Mouse (Mus musculus) kidney, adult 8-10 months (tissue): ENCODE data around the gene Chchd1.
"Not testable (repeated sequence)": the region's sequence is repeated elsewhere in the genome, so short reads cannot be mapped to it uniquely, and the experiment has no call there.

ENCODE experiments used
- DNase-seq, 2 experiments: peaks; one replicate each; pipeline ENCODE4 v3.0.0; 2022

The Chchd1 gene

DNA sequence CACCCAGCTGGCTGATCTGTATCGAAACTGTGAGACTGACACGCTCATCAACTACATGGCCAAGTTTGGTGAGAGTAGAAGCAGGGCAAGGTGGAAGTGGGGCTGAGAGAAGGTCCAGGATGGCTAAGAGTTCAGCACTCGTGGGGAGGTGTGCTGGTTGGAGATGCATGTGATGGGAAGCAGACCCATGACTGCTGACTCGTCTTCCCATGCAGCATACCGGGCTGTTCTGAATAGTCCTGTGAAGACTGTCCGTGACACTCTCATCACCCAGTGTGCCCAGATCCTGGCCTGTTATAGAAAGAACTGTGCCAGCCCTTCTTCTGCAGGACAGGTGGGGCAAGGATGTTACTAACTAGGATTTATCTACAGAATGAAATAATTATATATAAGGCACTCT is 11.0 kb upstream of the Chchd1 start:
- no peak for DNase-seq

DNA sequence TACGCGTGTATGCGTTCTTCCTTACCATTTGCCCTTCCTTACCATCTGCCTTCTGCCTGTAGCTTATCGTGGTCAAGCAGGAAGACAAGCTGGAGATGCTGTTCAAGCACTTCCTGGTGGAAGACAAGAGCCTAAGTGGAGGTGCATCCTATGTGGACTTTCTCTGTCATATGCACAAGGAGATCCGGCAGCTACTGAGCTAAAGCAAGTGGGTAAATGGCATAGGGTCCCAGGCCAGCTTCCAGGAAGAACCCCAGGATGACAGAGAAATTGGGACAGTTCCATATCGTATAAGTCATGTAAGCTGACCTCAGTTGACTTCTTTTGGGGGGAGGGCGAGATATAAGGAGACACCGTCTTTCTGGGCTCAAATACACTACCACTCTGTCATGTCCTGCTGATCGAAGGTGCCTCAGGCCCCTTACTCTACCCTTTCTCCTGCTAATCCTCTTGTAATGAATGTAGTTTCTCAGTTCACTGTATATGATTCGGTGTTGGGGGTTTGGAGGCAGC is 9.2 kb upstream of the Chchd1 start:
- no peak for DNase-seq

DNA sequence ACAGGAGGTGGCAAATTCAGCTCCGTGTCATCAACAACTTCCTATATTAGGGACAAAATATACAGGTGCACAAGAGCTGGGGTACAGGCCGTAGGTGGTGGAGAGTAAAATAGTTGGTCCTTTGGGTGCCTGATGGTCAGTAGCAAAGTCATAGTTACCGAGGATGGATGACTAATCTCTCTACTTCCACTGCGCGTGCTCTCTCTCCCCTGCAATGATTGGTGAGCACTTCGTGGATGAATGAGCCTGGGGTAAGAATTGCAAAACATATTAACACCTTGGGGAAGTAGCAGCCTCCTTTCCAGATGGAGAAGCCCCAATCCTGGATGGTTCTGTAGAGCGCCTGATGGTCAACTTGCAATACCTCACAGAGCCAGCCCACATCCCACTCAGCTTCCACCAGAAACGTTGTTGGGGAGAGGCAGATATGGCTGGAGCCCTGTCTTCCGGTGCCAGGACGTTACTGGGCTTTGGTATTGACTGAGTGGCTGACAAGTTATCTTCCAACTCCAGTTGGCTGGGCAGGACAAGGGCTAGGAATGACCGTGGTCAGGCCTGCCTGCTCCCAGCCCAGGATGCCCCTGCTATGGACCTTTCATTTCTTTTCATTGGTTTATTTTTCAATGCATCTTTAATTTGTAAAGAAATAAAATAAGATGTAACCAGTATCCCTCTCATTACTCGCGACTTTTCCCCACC is 8.5 kb upstream of the Chchd1 start:
- DNase-seq, result no peak

DNA sequence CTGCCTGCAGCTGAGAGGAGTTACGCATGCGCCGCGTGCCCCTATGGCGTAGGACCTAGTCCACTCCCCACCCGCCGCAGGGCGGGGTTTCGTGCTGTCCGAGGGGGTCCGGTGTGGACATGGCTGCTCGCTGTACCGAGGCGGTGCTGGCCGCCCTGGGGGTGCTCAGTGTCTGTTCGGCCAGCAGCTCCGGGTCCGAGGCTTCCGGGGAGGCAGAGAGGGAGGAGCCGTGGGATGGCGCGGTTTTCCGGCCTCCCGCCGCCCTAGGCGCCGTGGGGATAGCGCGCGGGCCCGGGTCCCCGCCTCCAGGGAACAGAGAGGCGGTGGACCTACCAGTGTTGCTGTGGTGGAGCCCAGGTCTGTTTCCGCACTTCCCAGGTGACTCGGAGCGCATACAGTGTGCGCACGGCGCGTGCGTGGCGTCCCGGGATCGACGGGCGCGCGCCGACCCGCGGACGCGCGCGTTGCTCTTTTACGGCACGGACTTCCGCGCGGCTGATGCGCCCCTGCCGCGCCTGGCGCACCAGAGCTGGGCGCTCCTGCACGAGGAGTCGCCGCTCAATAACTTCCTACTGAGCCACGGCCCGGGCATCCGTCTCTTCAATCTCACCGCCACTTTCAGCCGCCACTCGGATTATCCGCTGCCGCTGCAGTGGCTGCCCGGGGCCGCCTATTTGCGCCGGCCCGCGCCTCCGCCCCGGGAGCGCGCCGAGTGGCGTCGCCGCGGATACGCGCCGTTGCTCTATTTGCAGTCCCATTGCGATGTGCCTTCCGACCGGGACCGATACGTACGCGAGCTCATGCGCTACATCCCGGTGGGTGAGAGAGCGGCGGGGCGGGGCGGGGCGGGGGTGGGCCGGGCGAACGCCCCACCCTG is 7.7 kb upstream of the Chchd1 start, which contains the start of gene Fut11:
Gene Fut11, plus strand, starts transcription at position 85 of the 877 bp plus-strand sequence.
- peak; percentile 69 to 70 for DNase-seq

DNA sequence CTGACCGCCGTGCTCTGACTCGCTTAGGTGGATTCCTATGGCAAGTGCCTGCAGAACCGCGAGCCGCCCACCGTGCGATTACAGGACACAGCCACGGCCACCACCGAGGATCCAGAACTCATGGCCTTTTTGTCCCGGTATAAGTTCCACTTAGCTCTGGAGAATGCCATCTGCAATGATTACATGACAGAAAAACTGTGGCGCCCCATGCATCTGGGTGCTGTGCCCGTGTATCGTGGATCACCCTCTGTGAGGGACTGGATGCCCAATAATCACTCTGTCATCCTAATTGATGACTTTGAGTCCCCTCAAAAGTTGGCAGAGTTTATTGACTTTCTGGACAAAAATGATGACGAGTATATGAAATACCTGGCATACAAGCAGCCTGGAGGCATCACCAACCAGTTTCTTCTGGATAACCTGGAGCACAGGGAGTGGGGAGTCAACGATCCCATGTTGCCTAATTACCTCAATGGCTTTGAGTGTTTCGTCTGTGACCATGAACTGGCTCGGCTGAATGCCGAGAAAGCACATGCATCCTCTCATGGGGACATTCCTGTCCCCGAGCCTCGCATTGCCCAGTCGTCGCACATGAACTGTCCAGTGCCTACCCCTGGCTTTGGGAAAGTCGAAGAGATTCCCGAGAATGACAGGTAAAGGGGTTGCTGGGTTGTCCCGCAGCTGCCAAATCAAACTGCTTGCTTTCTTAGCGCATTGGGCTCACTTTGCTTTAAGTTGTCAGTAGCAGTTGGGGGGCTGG is 6.9 kb upstream of the Chchd1 start:
- no peak for DNase-seq

DNA sequence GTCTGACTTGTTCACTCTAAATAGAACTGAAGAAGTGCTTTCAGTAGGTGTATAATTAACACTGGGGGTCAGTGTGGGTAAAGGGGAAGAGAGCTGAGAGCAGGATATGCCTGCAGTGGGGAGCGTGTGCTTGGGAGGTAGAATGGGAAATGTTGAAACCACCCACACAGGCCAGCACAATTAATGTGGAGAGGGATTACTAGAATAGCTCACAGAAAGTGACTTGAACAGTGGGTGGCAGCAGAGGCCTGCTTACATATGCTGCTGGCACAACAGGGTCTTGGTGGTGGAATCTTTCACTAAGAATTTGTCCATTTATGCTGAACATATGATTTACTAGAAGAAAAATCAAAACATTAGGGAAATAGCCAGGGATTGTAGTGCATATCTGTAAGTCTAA is 5.8 kb upstream of the Chchd1 start:
- peak in 1 of 2 experiments; percentile 39 for DNase-seq

DNA sequence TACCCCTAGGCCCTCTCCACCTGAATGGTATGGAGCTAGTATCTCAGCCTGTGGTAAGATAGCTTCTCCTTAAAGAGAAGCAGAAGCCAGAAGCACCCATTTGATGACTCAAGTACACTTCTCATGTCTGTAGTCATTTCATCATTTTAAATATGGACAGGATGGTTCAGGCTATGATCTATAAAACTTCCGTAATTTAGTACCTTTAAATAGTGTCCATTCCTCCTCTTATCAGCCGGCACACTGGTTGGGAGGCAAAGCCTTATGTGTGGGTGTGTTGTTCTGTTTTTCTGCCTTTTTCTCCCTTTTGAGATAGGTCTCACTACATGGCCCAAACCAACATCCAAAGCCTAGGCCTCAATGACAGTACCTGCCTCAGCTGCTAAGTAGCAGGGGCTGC is 4.3 kb upstream of the Chchd1 start:
- DNase-seq, result no peak

DNA sequence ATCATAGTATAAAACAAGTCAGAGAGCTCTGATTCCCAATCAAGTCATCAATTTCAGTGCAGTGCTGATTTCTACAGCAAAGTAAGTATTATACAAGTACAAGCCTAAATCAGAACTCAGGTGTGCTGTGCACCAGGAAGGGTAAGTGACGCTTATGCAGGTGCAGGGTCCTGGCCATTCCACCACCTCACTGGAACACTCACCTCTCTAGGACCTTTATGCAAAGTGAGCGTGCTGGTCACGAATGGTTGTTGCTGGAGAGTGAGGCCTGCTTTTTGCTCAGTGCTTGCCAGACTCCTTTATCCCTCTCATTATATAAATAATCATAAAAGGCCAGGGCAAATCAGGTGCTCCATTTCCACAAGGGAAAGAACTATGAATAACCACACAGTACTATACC is 2.4 kb upstream of the Chchd1 start:
- DNase-seq, result no peak

DNA sequence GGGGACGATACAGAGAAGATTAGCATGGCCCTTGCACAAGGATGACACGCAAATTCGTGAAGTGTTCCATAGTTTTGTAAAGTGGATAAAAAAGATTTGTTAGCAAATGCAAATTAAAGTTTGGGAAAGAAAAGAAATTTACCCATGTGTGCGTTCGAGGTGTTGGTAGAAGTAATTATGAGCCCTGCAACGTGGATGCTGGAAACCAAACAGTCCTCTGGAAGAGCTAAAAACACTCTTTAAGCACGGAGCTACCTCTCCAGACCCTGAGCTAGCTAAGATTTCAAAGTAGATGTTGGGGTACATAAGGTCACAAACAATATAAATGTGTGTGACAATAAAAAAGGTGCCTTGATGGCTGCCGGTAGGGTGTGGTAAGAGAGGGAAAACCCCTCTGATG is 1.3 kb upstream of the Chchd1 start:
- no peak for DNase-seq

DNA sequence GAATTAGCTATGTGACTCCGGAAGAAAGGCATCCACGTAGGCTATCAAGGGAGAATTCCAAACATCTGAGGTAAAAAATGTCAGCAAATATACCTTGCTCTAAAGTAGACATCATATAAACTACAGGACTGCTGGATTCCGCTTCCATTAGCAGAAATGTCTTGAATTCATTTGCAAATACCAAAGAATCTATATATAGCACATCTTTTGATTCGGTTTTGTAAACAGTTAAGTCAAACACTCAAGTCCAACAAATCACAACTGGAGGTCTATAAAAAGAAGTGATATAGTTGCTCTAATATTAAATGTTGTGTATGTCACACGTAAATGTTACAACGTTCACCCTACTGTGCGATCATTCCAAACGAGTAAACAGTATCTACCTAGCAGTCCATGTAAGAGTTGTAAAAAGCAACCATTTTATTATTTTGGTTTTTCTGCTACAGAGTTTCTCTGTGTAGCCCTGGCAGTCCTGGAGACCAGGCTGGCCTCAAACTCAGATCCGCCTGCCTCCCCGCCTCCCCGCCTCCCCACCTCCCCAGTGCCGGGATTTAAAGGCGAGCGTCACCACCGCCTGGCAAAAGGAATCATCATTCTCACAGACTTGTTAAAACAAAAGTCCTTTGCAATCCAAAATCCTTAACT is 588 bp upstream of the Chchd1 start:
- no peak for DNase-seq

DNA sequence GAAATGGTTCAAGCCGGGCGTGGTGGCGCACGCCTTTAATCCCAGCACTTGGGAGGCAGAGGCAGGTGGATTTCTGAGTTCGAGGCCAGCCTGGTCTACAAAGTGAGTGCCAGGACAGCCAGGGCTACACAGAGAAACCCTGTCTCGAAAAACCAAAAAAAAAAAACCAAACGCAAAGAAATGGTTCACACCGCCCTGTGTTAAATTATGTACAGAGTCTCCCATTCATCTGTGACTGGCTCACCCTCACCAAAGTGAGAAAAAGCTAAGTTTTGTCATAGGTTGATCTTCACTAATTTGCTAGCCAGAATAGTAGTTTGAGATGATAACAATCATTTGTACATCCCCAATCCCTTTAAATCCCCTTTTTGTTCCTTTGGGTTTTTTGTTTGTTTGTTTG is 655 bp downstream of the Chchd1 start:
- not testable (repeated sequence) for DNase-seq

DNA sequence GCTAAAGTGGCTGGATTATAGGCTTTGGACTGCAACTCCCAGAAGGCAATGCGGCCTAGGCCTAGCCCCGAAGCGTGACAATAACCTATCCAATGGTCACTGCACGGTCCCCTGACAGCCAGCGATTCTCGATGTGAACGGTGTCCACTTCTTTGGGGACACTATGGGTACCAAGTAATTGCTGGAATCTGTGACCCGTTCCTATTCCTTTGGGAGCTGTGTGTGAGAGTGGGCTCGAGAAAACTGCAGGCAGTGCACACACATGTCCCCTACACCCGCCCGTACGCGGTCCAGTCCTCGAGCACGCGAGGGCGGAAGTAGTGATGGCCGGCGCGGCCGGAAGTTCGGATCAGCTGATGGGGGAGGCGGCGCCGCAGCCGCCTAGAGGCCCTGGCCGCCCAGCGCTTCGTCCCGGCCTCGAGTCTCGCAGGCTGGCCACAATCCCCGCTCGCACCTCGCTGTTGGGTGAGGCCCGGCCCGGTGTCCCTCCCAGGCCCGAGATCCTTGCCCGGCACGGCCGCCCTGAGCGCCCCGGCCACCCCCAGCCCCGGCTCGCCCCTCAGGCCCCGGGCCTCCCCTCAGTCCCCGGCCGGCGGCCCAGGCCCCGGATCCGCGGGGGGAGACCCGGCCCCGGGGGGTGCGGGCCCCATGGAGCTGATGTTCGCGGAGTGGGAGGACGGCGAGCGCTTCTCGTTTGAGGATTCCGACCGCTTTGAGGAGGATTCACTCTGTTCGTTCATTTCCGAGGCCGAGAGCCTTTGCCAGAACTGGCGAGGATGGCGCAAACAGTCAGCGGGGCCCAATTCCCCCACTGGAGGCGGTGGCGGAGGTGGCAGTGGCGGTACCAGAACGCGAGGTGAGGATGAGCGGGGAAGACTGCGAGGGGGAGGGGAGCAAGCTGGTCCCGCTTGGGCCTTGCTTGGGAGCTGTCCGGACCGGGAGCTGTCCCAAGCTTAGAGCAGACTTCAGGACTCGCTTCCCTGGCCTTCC is 4.7 kb downstream of the Chchd1 start, which contains the start of gene Zswim8:
Gene Zswim8, plus strand, starts transcription at position 352 of the 990 bp plus-strand sequence.
- DNase-seq, result peak; percentile 85 to 89

DNA sequence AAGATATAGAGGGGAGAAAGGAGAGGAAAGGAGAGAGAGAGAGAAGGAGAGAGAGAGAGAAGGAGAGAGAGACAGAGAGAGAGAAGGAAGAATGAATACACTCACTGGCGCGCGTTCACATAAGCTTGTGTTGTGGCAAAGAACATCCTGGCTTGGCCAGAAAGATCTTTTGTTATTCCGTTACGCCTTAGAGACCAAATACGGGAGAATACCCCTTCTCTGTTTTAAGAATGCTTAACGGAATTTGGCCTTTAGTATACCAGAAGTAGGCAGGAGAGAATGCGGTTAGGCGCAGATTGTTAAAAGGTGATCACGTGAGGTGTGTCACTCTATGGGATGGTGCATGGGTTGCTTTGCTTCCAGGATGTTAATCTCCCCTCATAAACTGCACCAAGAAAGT is 5.4 kb downstream of the Chchd1 start:
- DNase-seq, result no peak

DNA sequence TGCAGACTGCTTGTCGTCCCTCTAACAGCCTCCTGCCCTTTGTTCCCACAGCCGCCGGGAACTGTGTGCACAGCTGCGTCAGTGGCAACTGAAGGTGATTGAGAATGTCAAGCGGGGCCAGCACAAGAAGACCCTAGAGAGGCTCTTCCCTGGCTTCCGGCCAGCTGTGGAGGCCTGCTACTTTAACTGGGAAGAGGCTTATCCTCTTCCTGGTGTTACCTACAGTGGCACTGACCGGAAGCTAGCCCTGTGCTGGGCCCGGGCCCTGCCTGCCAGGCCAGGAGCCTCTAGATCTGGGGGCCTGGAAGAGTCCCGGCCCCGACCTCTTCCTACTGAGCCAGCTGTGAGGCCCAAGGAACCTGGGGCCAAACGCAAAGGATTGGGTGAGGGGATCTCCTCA is 11.0 kb downstream of the Chchd1 start:
- DNase-seq, result no peak

DNA sequence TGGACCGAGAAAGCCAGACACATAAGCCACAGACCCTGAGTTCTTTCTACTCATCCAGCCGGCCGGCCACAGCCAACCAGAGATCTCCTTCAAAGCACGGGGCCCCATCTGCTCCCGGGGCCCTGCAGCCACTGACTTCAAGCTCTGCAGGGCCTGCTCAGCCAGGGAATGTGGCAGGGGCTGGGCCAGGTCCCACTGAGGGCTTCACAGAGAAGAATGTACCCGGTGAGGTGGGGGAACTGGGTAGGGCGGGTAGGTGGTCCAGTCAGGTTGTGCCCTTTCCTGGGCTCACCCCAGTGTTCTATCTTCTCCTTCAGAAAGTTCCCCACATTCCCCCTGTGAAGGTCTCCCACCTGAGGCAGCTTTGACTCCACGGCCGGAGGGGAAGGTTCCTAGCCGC is 15.6 kb downstream of the Chchd1 start:
- DNase-seq, result no peak

DNA sequence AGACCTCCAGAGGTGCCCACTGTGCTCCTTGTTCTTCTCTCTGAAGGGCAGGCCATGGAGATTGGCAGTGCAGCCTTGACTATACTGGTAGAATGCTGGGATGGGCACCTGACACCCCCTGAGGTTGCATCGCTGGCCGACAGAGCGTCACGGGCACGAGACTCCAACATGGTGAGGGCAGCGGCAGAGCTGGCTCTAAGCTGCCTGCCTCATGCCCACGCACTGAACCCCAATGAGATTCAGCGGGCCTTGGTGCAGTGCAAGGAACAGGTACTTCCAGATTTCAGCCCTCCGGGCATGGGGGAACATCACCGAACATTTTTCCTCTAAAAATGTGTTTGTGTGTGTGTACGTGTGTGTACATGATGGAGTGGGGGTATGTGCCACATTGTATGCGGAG is 17.0 kb downstream of the Chchd1 start:
- DNase-seq, result no peak

DNA sequence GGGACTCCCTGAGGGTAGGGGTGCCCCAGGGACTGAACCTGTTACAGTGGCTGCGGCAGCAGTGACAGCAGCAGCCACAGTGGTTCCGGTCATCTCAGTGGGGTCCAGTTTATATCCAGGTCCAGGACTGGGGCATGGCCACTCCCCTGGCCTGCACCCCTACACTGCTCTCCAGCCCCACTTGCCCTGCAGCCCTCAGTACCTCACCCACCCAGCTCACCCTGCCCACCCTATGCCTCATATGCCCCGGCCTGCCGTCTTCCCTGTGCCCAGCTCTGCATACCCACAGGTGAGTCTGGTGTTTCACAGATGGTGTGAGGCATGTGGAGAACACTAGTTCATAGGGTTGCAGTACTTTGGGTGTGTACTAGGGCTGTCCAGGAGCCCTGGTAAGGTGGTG is 18.6 kb downstream of the Chchd1 start:
- DNase-seq, result no peak

DNA sequence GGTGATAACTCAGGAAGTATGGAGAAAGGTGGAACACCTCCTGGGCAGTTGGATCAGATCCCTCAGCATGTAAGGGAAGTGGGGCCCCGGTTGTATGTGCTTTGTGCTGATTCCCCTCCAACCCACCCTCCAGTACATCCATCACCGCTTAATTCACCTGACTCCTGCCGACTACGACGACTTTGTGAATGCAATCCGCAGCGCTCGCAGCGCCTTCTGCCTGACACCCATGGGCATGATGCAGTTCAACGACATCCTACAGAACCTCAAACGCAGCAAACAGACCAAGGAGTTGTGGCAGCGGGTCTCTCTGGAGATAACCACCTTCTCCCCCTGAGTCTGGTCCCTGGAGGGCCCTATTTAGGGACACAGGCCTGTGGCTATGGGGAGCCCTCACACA is 20.2 kb downstream of the Chchd1 start:
- DNase-seq, result no peak

DNA sequence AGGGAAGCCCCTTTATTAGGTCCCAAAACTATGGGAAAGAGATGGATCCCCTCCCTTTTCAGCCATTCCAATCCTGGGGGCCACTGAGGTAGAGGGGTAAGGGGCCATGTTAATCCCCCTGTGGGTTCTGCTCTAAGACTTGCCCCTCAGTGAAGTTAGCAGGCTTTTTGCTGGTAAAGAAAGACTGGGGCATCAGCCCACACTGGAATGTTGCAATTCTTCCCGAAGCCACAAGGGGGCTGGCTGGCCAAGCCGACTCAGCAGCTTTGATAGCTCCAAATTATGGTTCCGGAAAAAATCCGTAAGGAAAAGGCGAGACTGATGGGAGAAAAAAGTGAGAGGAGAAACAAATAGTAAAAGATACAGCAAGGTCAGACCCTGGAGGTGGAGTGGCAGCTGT is 21.2 kb downstream of the Chchd1 start:
- peak in 1 of 2 experiments; percentile 58 for DNase-seq

DNA sequence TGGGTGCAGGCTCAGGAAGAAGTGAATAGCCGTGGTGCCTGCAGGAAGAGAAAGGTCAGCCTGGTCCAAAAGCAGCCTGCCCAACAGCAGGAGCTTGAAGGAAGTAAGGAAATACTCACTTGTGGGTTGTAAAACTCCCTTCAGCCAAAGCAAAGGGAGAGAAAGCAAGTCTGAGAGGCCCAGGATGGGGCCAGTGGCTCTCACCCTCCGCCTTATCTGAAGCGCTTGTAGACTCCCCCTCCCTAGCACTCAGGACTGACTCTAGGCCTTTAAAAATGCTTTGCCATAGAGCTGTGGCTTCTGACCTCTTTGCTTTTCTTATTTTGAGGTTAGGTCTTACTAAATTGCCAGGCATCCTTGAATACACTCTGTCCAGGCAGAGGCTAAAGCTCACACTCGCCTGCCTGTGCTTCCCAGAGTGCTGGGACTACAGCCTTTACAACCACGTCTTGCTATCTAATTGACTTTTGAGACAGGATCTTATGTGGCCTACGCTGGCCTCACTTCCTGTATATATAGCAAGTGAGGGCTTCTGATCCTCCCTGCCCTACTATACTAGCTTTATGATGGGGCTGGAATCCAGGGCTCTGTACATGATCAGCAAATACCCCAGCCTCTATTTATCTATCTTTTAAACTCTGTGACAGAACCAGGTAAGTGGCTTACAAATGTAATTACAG is 23.0 kb downstream of the Chchd1 start:
- DNase-seq, result no peak

DNA sequence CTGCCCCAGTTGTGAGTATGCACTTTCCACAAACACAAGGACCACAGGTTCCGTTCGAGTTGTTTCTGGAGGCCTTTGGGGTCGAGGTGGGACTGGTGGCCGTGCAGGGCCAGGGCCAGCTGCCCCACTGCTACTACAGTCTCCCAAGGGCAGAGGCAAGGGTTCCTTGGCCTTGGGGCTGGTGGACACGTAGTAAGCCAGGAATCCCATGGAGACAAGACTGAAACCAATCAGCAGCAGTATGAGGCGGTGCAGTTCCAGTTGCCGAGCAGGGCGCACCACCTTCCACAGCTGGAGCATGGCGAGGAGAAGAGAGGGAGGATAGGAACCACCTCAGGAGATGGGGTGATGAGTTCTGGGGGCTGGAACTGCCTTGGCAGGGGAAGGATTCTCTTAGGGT is 27.1 kb downstream of the Chchd1 start:
- DNase-seq, result no peak
